Mouse (Mus musculus) limb, embryonic 14.5 days (tissue): ENCODE results near the gene Abhd13. TPM values are rescaled to one million over a fixed set of nuclear protein-coding genes. Genes with fewer than 3 reads are reported as not detected.
A peak's percentile ranks its signal among the peaks of the same experiment; 100 is the strongest.

ENCODE experiments used
- ATAC-seq: fragments of 200-750 bp; cut with Nextera tagmentation; 2 replicates; pipeline ENCODE4 v1.8.0; 2017; ENCODE audit warnings: low read depth, moderate number of reproducible peaks, moderate TSS enrichment; ENCODE audit not compliant: low FRiP score
- DNase-seq: peaks from one replicate; pipeline ENCODE4 v3.0.0-alpha.2; 2015; ENCODE audit warnings: low spot score
- H3K27ac ChIP-seq: fragments of 300-500 bp; sonication (generic); replicated peaks from 2 replicates; pipeline ENCODE4 v1.5.1; 2014; ENCODE audit warnings: low read depth, mild to moderate bottlenecking, low read length, moderate library complexity, mixed read lengths
- H3K27me3 ChIP-seq: fragments of 300-500 bp; sonication (generic); 2 replicates; pipeline ENCODE4 v1.6.1; 2014; ENCODE audit warnings: low read length, mixed read lengths; ENCODE audit not compliant: control insufficient read depth, insufficient read depth
- H3K36me3 ChIP-seq: fragments of 300-500 bp; sonication (generic); 2 replicates; pipeline ENCODE4 v1.6.1; 2014; ENCODE audit warnings: mild to moderate bottlenecking, low read length, moderate library complexity, mixed read lengths; ENCODE audit not compliant: control insufficient read depth, insufficient read depth
- H3K4me1 ChIP-seq: fragments of 300-500 bp; sonication (generic); 2 replicates; pipeline ENCODE4 v1.6.1; 2014; ENCODE audit warnings: antibody characterized with exemption, low read length, mixed read lengths; ENCODE audit not compliant: control insufficient read depth, insufficient read depth
- H3K4me2 ChIP-seq: fragments of 300-500 bp; sonication (generic); replicated peaks from 2 replicates; pipeline ENCODE4 v1.6.1; 2014; ENCODE audit warnings: low read depth, mild to moderate bottlenecking, low read length, moderate library complexity; ENCODE audit not compliant: severe bottlenecking
- H3K4me3 ChIP-seq: fragments of 300-500 bp; sonication (generic); replicated peaks from 2 replicates; pipeline ENCODE4 v1.5.1; 2014; ENCODE audit warnings: low read length
- H3K9ac ChIP-seq: fragments of 300-500 bp; sonication (generic); 2 replicates; pipeline ENCODE4 v1.6.1; 2014; ENCODE audit warnings: mild to moderate bottlenecking, low read depth, low read length, moderate library complexity; ENCODE audit not compliant: severe bottlenecking
- H3K9me3 ChIP-seq: fragments of 300-500 bp; sonication (generic); 2 replicates; pipeline ENCODE4 v1.6.1; 2016; ENCODE audit warnings: low read length; ENCODE audit not compliant: control insufficient read depth
- POLR2A ChIP-seq: fragments of 200-500 bp; IDR thresholded peaks from 2 replicates; pipeline ENCODE4 v1.8.0; 2012; ENCODE audit warnings: inconsistent platforms, mild to moderate bottlenecking, moderate library complexity, borderline replicate concordance; ENCODE audit not compliant: insufficient read depth, insufficient read length; ENCODE audit errors: extremely low read depth
- WGBS: fragments of 180-500 bp; shearing (Covaris S2); extraction: QIAGEN DNeasy Blood & Tissue Kit; methylation state at CpG from one replicate; pipeline ENCODE4 v1.1.7; 2014; 5-methylcytosine and 5-hydroxymethylcytosine counted together
- polyA plus RNA-seq, 2 experiments: library from polyadenylated mRNA; depleted of rRNA in 1 of 2; stranded (reverse) in 1 of 2; unstranded in 1 of 2; fragments of >200 nt; fragmentation: Nextera tagmentation in 1 of 2; extraction: Ambion mirVana in 1 of 2; gene quantifications; 2 replicates each; pipeline versions ENCODE4 v1.2.1 to v1.2.3; 2012 to 2014

Gene Abhd13
- polyA plus RNA-seq, 2 experiments, result 10.9 to 22.9 TPM

DNA sequence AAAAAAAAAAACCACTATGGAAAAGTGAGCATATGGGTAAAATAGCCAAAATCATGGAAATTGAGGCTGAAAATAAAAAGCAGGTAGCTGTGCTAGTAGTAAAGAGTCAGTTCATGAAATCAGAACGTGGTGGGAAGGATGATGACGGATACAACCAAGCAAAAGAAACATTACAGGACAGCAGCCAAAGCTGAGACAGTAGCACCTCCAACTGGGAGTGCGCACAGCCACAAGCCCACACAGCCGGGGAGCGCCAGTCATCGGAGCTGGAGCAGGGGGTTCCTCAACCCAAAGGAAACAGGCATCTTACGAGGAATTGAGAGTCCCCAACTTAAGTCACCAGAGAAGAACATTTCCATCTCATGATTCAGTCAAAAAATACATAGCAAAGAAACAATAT is 26.6 kb downstream of the Abhd13 start:
- H3K9ac ChIP-seq, result no peak overlapping the region
- ATAC-seq, result no peak
- no peak for DNase-seq
- peaks cover 19% of the 10 kb centered on the region for H3K4me1 ChIP-seq
- TF ChIP-seq POLR2A, result no peak
- no peak overlapping the region for H3K4me3 ChIP-seq
- H3K27ac ChIP-seq, result no peak overlapping the region
- no peaks in the 10 kb centered on the region for H3K36me3 ChIP-seq
- 83% methylated on average over 7 of the region's 7 CpGs for WGBS
- H3K9me3 ChIP-seq, result no peaks in the 10 kb centered on the region
- H3K4me2 ChIP-seq, result no peak overlapping the region
- H3K27me3 ChIP-seq, result no peaks in the 10 kb centered on the region

DNA sequence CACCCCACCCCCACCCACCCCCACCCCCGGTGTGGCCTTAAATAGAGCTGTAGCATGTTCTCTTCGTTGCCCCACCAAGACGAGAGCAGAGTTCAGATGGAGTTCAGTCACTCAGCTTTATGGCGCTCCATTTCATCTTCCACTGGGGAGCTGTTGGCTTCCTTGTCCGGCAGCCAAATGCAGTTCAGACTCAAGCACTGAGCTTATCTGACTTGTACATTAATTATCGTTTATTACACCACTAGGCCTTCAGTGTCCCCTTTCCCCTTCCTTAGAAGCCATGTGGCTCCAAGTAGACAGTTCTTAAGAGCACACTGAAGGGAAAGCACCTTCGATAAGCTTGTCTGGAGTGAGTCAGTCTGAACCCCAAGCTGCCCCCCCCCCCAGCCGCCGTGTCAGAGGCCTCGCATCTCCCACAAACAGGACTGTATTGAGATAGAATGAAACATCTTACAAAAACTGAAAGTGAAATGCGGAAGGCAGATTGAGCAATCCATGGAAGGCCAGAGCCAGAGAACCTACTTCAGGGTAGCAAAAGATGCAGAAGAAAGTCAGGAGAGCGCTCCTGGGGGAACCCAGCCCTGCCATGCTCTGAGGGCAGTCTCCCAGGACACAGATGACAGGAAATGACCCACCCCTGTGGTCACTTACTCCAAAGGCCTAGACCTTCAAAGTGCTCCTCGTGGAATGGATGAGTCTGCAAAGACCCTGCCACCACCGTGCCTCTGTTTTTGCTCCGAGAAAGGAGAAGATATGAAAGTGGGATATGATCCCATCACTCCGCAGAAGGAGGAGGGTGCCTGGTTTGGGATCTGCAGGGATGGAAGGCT is 28.9 kb downstream of the Abhd13 start, which contains the start of gene Tnfsf13b:
Gene Tnfsf13b (plus strand): TSS at position 312 of the 830 bp plus-strand sequence.
- ATAC-seq, result peak; percentile 80
- Histone ChIP-seq H3K4me3 (peak within 1 kb of the TSS; percentile 35), H3K4me2 (peak within 1 kb of the TSS; percentile 68), H3K9ac (peak within 1 kb of the TSS; percentile 45), H3K4me1 (peaks cover 19% of the 10 kb centered on the region), H3K27ac (no peak within 1 kb of the TSS), H3K27me3 (no peaks in the 10 kb centered on the region), H3K36me3 (no peaks in the 10 kb centered on the region), H3K9me3 (no peaks in the 10 kb centered on the region)
- WGBS, result 45% methylated on average over 16 of the region's 16 CpGs
- no peak for TF ChIP-seq POLR2A
- DNase-seq, result peak; percentile 44

DNA sequence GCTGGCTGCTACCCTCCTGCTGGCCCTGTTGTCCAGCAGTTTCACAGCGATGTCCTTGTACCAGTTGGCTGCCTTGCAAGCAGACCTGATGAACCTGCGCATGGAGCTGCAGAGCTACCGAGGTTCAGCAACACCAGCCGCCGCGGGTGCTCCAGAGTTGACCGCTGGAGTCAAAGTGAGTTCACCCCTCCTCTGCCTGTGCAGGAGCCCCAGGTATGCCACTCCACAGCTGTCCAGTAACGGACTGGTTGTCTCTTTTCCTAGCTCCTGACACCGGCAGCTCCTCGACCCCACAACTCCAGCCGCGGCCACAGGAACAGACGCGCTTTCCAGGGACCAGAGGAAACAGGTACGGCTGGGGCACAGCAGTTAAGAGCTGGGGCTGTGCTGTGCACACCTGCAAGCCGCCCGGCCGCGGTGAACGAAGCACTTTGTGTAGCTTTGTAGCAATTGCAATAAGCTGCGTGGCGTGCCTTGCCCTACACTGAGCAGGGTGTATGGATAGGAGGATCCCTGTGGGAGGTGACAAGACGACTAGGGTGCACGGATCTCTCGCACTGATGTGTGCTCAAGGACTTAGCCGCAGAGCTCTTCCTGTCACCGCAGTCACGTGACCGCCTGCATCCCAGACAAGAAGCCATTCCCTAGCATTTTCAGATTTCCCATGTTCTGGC is 29.6 kb downstream of the Abhd13 start:
- 4% methylated on average over 29 of the region's 29 CpGs for WGBS
- DNase-seq (peak; percentile 25), ATAC-seq (peak; percentile 41; the same call in 1 of the 2 replicates)
- H3K4me1 ChIP-seq, result peaks cover 19% of the 10 kb centered on the region
- H3K27me3 ChIP-seq, result no peaks in the 10 kb centered on the region
- H3K9me3 ChIP-seq, result no peaks in the 10 kb centered on the region
- H3K27ac ChIP-seq, result no peak overlapping the region
- H3K36me3 ChIP-seq, result no peaks in the 10 kb centered on the region
- H3K4me2 ChIP-seq, result peak overlapping the region; percentile 68
- TF ChIP-seq POLR2A, result no peak
- peak overlapping the region; percentile 45 for H3K9ac ChIP-seq
- peak overlapping the region; percentile 35 for H3K4me3 ChIP-seq

DNA sequence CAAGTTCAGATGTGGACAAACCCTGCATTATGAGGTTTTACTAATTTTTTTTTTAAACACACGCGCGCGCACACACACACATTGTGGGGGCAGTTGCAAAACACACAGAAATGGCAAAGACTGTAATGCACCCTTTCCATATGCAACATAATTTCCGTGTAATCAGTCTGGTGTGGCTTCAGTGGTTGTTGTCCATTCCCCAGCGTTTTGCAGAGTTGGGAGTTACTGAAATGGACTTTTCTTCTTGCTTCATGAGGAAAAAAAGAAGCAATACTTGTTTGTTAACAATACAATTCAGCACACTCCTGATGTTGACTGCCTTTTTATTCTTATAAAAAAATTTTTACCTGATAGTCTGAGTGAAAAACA is 30.1 kb downstream of the Abhd13 start:
- no peaks in the 10 kb centered on the region for H3K36me3 ChIP-seq
- no peak for TF ChIP-seq POLR2A
- 36% methylated on average over 6 of the region's 6 CpGs for WGBS
- H3K4me2 ChIP-seq, result peak overlapping the region; percentile 68
- peaks cover 19% of the 10 kb centered on the region for H3K4me1 ChIP-seq
- peak overlapping the region; percentile 35 for H3K4me3 ChIP-seq
- DNase-seq, result no peak
- H3K9ac ChIP-seq, result no peak overlapping the region
- no peak for ATAC-seq
- H3K9me3 ChIP-seq, result no peaks in the 10 kb centered on the region
- H3K27me3 ChIP-seq, result no peaks in the 10 kb centered on the region
- no peak overlapping the region for H3K27ac ChIP-seq

DNA sequence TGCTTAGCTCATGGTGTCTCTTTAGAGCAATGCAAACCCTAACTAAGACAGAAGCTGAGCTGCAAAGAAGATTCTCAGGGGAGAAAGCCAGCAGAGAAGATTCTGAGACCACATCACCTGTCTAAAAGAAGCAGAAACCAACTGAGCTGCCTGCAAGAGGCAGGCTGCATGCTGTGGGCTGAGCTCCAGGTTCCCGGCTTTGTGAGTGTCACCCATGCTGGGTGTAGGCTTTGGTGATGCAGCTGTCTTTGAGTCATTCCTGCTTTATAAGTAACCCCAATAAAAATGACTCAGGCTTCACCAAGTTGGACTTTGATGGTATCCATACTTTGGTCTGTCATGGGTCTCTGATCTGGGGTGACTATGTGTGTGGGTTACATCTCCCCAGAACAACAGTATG is 38.7 kb downstream of the Abhd13 start:
- ATAC-seq, result no peak
- 74% methylated on average over 1 of the region's 1 CpGs for WGBS

More for the DNA sequence above, 38.7 kb downstream of the Abhd13 start:
- Histone ChIP-seq H3K27me3 (no peaks in the 10 kb centered on the region), H3K9me3 (no peaks in the 10 kb centered on the region), H3K27ac (no peak overlapping the region), H3K4me1 (no peaks in the 10 kb centered on the region), H3K4me3 (no peak overlapping the region), H3K9ac (no peak overlapping the region), H3K36me3 (no peaks in the 10 kb centered on the region), H3K4me2 (no peak overlapping the region)
- TF ChIP-seq POLR2A, result no peak
- DNase-seq, result no peak
